ENCODE assay signal across 12 mouse cellular contexts in genomic region chr12:47117504-47117903, GRCm38 (mm10).
DNase-seq lines count a peak whose midpoint lies in the region; ATAC-seq and TF ChIP-seq lines count a peak whose summit lies in the region.
"Had no signal": no experiment of that assay in that cellular context is flagged by ENCODE, and none has a peak within 500 bp of the region (broad histone marks: within the 10 kb centered on the region; RNA-seq: fewer than 3 reads in every experiment).

No protein-coding gene starts in this region.

- intact Hi-C loops in heart, postnatal 10 days (cut with DNase I), result no loop called here

- TF ChIP-seq POLR2A in lung, adult 2 months (IDR thresholded peaks at IDR 0.05; ENCODE audit: borderline replicate concordance, extremely low read depth, low read depth, low read length), result no peak

- peak; percentile 65; the same call in 1 of the 2 replicates for ATAC-seq in lung, embryonic 14.5 days (ENCODE audit: insufficient read depth)

- WGBS in lung, embryonic 14.5 days, result 24% methylated on average over 3 of the region's 3 CpGs
- WGBS in lung, adult 2 months, result 46% methylated on average over 3 of the region's 3 CpGs

- H3K27me3 ChIP-seq in lung, embryonic 14.5 days (ENCODE audit: insufficient read depth, low read length), result no peaks in the 10 kb centered on the region
- H3K27me3 ChIP-seq: hindbrain, embryonic 13.5 days had no signal

- no peak overlapping the region for H3K27ac ChIP-seq in lung, embryonic 14.5 days (ENCODE audit: low read depth)
- H3K27ac ChIP-seq: hindbrain, embryonic 13.5 days had no signal

- no peaks in the 10 kb centered on the region for H3K36me3 ChIP-seq in lung, embryonic 14.5 days (ENCODE audit: insufficient read depth)
- H3K36me3 ChIP-seq: G1E; hindbrain, embryonic 13.5 days had no signal

- no peak for TF ChIP-seq CTCF in lung, embryonic 14.5 days (IDR thresholded peaks at IDR 0.05; ENCODE audit: low read depth)
- TF ChIP-seq CTCF in lung, adult 2 months (IDR thresholded peaks at IDR 0.05; ENCODE audit: insufficient read depth, low read length), result no peak

- no peak overlapping the region for H3K4me2 ChIP-seq in lung, embryonic 14.5 days
- H3K4me2 ChIP-seq: hindbrain, embryonic 13.5 days had no signal

- no peaks in the 10 kb centered on the region for H3K4me1 ChIP-seq in lung, embryonic 14.5 days (ENCODE audit: insufficient read depth)
- H3K4me1 ChIP-seq in lung, adult 2 months (ENCODE audit: control insufficient read depth, insufficient read depth, low read length), result no peaks in the 10 kb centered on the region

- no peaks in the 10 kb centered on the region for H3K9me3 ChIP-seq in lung, embryonic 14.5 days (ENCODE audit: low read depth, low read length)
- H3K9me3 ChIP-seq: G1E; hindbrain, embryonic 13.5 days had no signal

- no peak overlapping the region for H3K4me3 ChIP-seq in lung, embryonic 14.5 days (ENCODE audit: low read depth, low read length)
- no peak overlapping the region for H3K4me3 ChIP-seq in lung, adult 2 months (replicated peaks; ENCODE audit: extremely low read depth, low read depth, low read length)
- H3K4me3 ChIP-seq: hindbrain, embryonic 13.5 days had no signal

- peak; percentile 0 to 18 for DNase-seq in frontal cortex, adult 2 months (ENCODE audit: extremely low spot score in 1 of 2, low spot score in 1 of 2)
- no peak for DNase-seq in frontal cortex, postnatal 25 days (ENCODE audit: low spot score in 2 of 2)
- peak; percentile 71 for DNase-seq in lung, embryonic 14.5 days
- no peak for DNase-seq in lung, adult 2 months
- DNase-seq in heart, postnatal 10 days, result peak; percentile 58 to 62
- peak; percentile 26 for DNase-seq in mesoderm, embryonic 11.5 days (ENCODE audit: low read depth, low spot score)
- no peak for DNase-seq in adrenal gland, postnatal 10 days
- DNase-seq in layer of hippocampus, postnatal 14 days (ENCODE audit: low spot score in 2 of 2), result no peak
- DNase-seq: kidney, adult 2 months; liver had no signal

- H3K9ac ChIP-seq in lung, embryonic 14.5 days, result no peak overlapping the region
- H3K9ac ChIP-seq: hindbrain, embryonic 13.5 days had no signal

Comparison
In these comparisons a context has a peak if more than half of its experiments do, and no peak if none do; other contexts are left out.
1. DNase-seq: peak in frontal cortex, adult 2 months (2 of 2), lung, embryonic 14.5 days (single experiment), heart, postnatal 10 days (2 of 2) and mesoderm, embryonic 11.5 days (single experiment); none in frontal cortex, postnatal 25 days (0 of 2), lung, adult 2 months (single experiment), adrenal gland, postnatal 10 days (single experiment) and layer of hippocampus, postnatal 14 days (0 of 2).